Comparison of ENCODE assay signal across 8 mouse cellular contexts in the genomic region with DNA sequence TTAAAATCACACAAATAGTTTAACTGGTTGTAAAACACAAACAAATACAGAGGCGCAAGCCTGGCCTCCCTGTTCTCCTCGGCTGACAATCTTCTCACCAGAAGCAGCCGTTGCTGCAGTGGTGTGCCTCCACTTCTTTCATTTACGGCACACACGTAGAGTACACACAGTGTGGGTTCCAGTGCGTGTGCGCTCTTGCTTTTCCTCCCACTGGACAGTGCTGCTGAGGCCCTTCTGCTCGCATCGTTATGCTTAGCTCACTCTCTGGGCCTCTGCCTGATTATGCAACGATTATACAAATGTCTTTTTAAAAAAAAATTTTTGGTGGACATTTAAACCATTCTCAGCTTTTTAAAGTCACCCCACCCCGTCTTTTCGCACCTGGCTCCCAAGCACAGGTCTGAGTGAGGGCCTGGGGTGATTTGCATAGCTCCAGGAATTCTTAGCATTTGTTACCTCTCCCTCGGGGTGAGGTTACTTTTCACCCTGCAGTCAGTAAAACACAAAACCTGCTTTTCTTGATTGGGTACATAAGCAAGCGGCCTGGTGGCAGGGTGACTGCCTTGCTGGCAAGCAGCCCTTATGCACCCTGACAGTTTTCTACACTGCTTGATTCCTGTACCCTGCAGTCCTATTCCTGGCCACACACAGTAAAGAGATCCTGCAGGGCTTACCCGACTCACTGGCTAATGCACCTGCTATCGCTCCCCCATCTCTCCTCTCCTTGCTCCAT. TPM values are rescaled to one million over a fixed set of nuclear protein-coding genes. Genes with fewer than 3 reads are reported as not detected.
A peak's percentile ranks its signal among the peaks of the same experiment; 100 is the strongest.
DNase-seq lines count a peak whose midpoint lies in the region; ATAC-seq lines count a peak whose summit lies in the region.
"Had no signal": no experiment of that assay in that cellular context is flagged by ENCODE, and none has a peak within 500 bp of the region (broad histone marks: within the 10 kb centered on the region; RNA-seq: fewer than 3 reads in every experiment).

No protein-coding gene starts in this region.

- H3K36me3 ChIP-seq in kidney, embryonic 16.5 days (ENCODE audit: insufficient read depth, low read length), result no peaks in the 10 kb centered on the region; the same call in 1 of the 2 replicates
- H3K36me3 ChIP-seq in stomach, embryonic 16.5 days (ENCODE audit: control insufficient read depth, insufficient read depth, low read length), result no peaks in the 10 kb centered on the region

- H3K27me3 ChIP-seq in kidney, embryonic 16.5 days (ENCODE audit: insufficient read depth, low read length), result no peaks in the 10 kb centered on the region
- H3K27me3 ChIP-seq in stomach, embryonic 16.5 days (ENCODE audit: control insufficient read depth, insufficient read depth, low read length), result no peaks in the 10 kb centered on the region

- peaks cover 7% of the 10 kb centered on the region; the same call in 1 of the 2 replicates for H3K4me1 ChIP-seq in kidney, embryonic 16.5 days (ENCODE audit: insufficient read depth, low read length)
- H3K4me1 ChIP-seq in stomach, embryonic 16.5 days (ENCODE audit: control insufficient read depth, insufficient read depth, low read length), result no peaks in the 10 kb centered on the region

- H3K9me3 ChIP-seq in kidney, embryonic 16.5 days (ENCODE audit: low read length), result no peaks in the 10 kb centered on the region
- no peaks in the 10 kb centered on the region for H3K9me3 ChIP-seq in stomach, embryonic 16.5 days (replicated peaks; ENCODE audit: control insufficient read depth, low read length)

- H3K4me3 ChIP-seq in kidney, embryonic 16.5 days (ENCODE audit: low read length), result no peak overlapping the region
- H3K4me3 ChIP-seq in stomach, embryonic 16.5 days (replicated peaks; ENCODE audit: low read length), result no peak overlapping the region

- ATAC-seq in kidney, embryonic 16.5 days (ENCODE audit: low FRiP score, low TSS enrichment), result peak; percentile 87
- peak; percentile 83 for ATAC-seq in stomach, embryonic 16.5 days (ENCODE audit: insufficient read depth, low FRiP score)
- no peak for ATAC-seq in erythroblast, adult 5-6 weeks (replicated peaks; ENCODE audit: low FRiP score, poor library complexity, severe bottlenecking)

- WGBS in kidney, embryonic 16.5 days, result 53% methylated on average over 16 of the region's 16 CpGs
- 50% methylated on average over 16 of the region's 16 CpGs for WGBS in stomach, embryonic 16.5 days

- H3K9ac ChIP-seq in kidney, embryonic 16.5 days (replicated peaks; ENCODE audit: low read length), result no peak overlapping the region
- H3K9ac ChIP-seq in stomach, embryonic 16.5 days (ENCODE audit: low read length), result no peak overlapping the region

- DNase-seq in right cerebral cortex, adult 18-20 months, result peak; percentile 48
- DNase-seq in right cerebral cortex, adult 2 months (ENCODE audit: low spot score in 2 of 2), result no peak
- DNase-seq in cerebellum, postnatal 36 days, result peak; percentile 73 to 80
- no peak for DNase-seq in adrenal gland, postnatal 10 days

- H3K27ac ChIP-seq in kidney, embryonic 16.5 days (ENCODE audit: low read length), result peak overlapping the region; percentile 43
- H3K27ac ChIP-seq in stomach, embryonic 16.5 days (ENCODE audit: low read length), result peak overlapping the region; percentile 85

- no peak overlapping the region for H3K4me2 ChIP-seq in kidney, embryonic 16.5 days (replicated peaks; ENCODE audit: low read depth, low read length)
- peak overlapping the region; percentile 30 for H3K4me2 ChIP-seq in stomach, embryonic 16.5 days (ENCODE audit: low read depth, low read length)

RNA-seq across cellular contexts. Expression of a gene that starts 54.2 kb away (rescaled TPM):
- polyA plus RNA-seq in kidney, embryonic 16.5 days (2015; fragmentation: Nextera tagmentation; extraction: Ambion mirVana), result 6.6 and 7.3 TPM in 2 replicates
- 4.1 and 4.9 TPM in 2 replicates for polyA plus RNA-seq in stomach, embryonic 16.5 days (2015; fragmentation: Nextera tagmentation; extraction: Ambion mirVana)
- 1 to 10 TPM; 8.0 to 8.9 TPM for total RNA-seq in adrenal gland, postnatal 10 days (2021)
- total RNA-seq in erythroblast, adult 5-6 weeks (2015; ENCODE audit: low replicate concordance), result 2.5 and 3.7 TPM in 2 replicates
- 2.1 and 2.5 TPM in 2 replicates for total RNA-seq in erythroblast, adult 5-6 weeks (2017; ENCODE audit: low replicate concordance)

RNA-seq across cellular contexts. Expression of a gene that starts 55.0 kb away (rescaled TPM):
- polyA plus RNA-seq in kidney, embryonic 16.5 days (2015; fragmentation: Nextera tagmentation; extraction: Ambion mirVana), result 0.06 TPM in 1 of 2 replicates, not detected in the other
- polyA plus RNA-seq in stomach, embryonic 16.5 days (2015; fragmentation: Nextera tagmentation; extraction: Ambion mirVana), result 0.14 and 0.22 TPM in 2 replicates
- not detected for total RNA-seq in adrenal gland, postnatal 10 days (2021)
- total RNA-seq in erythroblast, adult 5-6 weeks (2015; ENCODE audit: low replicate concordance), result not detected in 2 replicates
- total RNA-seq in erythroblast, adult 5-6 weeks (2017; ENCODE audit: low replicate concordance), result not detected in 2 replicates
- polyA plus RNA-seq: brain, embryonic 14.5 days had no signal

RNA-seq across cellular contexts. Expression of a gene that starts 58.5 kb away (rescaled TPM):
- 57.1 and 60.3 TPM in 2 replicates for polyA plus RNA-seq in kidney, embryonic 16.5 days (2015; fragmentation: Nextera tagmentation; extraction: Ambion mirVana)
- 41.4 and 44.7 TPM in 2 replicates for polyA plus RNA-seq in stomach, embryonic 16.5 days (2015; fragmentation: Nextera tagmentation; extraction: Ambion mirVana)
- 10 to 100 TPM; 12.6 to 18.3 TPM for total RNA-seq in adrenal gland, postnatal 10 days (2021)
- 4.2 and 11.1 TPM in 2 replicates for total RNA-seq in erythroblast, adult 5-6 weeks (2015; ENCODE audit: low replicate concordance)
- 7.0 and 14.1 TPM in 2 replicates for total RNA-seq in erythroblast, adult 5-6 weeks (2017; ENCODE audit: low replicate concordance)

Comparison
In these comparisons a context has a peak if more than half of its experiments do, and no peak if none do; other contexts are left out.
1. DNase-seq: peak in right cerebral cortex, adult 18-20 months (single experiment) and cerebellum, postnatal 36 days (2 of 2); none in right cerebral cortex, adult 2 months (0 of 2) and adrenal gland, postnatal 10 days (single experiment).